Mouse (Mus musculus) brain, embryonic 14.5 days (tissue): ENCODE measurements at regions not wholly inside any gene's neighbourhood (a gene's known extent, or its start where the extent isn't known, plus 50 kb on each side); places are given as distances from the start of the nearest gene placed in this dataset.

Experiments used
- DNase-seq: peaks from one replicate; pipeline ENCODE4 v3.0.0-alpha.2; 2011; ENCODE audit warnings: low read depth
- CTCF ChIP-seq: fragments of 200-500 bp; IDR thresholded peaks from 2 replicates; pipeline ENCODE4 v1.5.1; 2012; ENCODE audit warnings: inconsistent platforms, mild to moderate bottlenecking, moderate library complexity, borderline replicate concordance; ENCODE audit not compliant: insufficient read depth, insufficient read length; ENCODE audit errors: extremely low read depth
- POLR2A ChIP-seq: fragments of 200-500 bp; IDR thresholded peaks from 2 replicates; pipeline ENCODE4 v1.6.1; 2012; ENCODE audit warnings: mild to moderate bottlenecking, inconsistent platforms, borderline replicate concordance; ENCODE audit not compliant: poor library complexity, insufficient read depth, insufficient read length, severe bottlenecking; ENCODE audit errors: extremely low read depth

- no peak for TF ChIP-seq CTCF
- no peak for TF ChIP-seq POLR2A
- no peak for DNase-seq
Observed at GRCm38 (mm10) chr2:48412683-48413440, 401.0 kb upstream of the Acvr2a start.

- TF ChIP-seq POLR2A (no peak), CTCF (no peak)
Observed at GRCm38 (mm10) chr2:48414596-48415481, 399.1 kb upstream of the Acvr2a start.

GRCm38 (mm10) chr2:48416207-48416750 lies 397.6 kb upstream of the Acvr2a start:
- TF ChIP-seq CTCF (no peak), POLR2A (no peak)
- DNase-seq = no peak

More at GRCm38 (mm10) chr2:48414596-48415481, 399.1 kb upstream of the Acvr2a start:
- DNase-seq = no peak

GRCm38 (mm10) chr2:48417000-48417596 lies 396.8 kb upstream of the Acvr2a start:
- no peak for DNase-seq
- TF ChIP-seq CTCF (no peak), POLR2A (no peak)

GRCm38 (mm10) chr2:48420791-48421190 lies 393.1 kb upstream of the Acvr2a start:
- DNase-seq = no peak
- TF ChIP-seq CTCF (no peak), POLR2A (no peak)

GRCm38 (mm10) chr2:48423861-48424442 lies 390.0 kb upstream of the Acvr2a start:
- DNase-seq = peak; percentile 86
- TF ChIP-seq CTCF = no peak
- no peak for TF ChIP-seq POLR2A

GRCm38 (mm10) chr2:48424562-48424961 lies 389.3 kb upstream of the Acvr2a start:
- TF ChIP-seq CTCF (no peak), POLR2A (no peak)
- peak; percentile 51 for DNase-seq

GRCm38 (mm10) chr2:48425200-48426090 lies 388.5 kb upstream of the Acvr2a start:
- no peak for TF ChIP-seq POLR2A
- no peak for TF ChIP-seq CTCF
- peak; percentile 64 for DNase-seq

GRCm38 (mm10) chr2:48432545-48432944 lies 381.4 kb upstream of the Acvr2a start:
- no peak for DNase-seq
- TF ChIP-seq POLR2A = no peak
